Comparison of ENCODE assay signal across 18 mouse cellular contexts in the genomic region with DNA sequence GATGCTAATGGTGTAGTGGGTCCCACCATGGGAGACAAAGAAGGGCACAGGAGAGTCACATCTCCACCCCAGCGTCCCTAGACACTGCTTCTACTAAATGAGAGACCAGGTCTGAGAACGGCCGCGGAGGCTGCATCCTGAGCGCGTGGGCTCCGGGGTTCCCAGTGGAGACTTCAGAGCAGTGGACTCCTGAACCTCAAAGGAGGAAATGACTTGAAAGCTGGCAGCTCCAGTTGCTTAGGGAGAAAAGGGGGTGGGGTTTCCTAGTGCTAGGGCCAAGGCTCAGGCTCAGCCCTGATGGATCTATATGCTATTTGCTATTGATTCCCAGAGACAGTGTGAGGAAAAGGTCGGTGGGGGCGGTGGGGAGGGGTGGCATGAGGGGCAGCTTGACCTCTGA.
DNase-seq lines count a peak whose midpoint lies in the region; ATAC-seq lines count a peak whose summit lies in the region.
"Had no signal": no experiment of that assay in that cellular context is flagged by ENCODE, and none has a peak within 500 bp of the region (broad histone marks: within the 10 kb centered on the region; RNA-seq: fewer than 3 reads in every experiment).

No protein-coding gene starts in this region.

- DNase-seq in kidney, adult 11 months = peak; percentile 27
- no peak for DNase-seq in kidney, adult 18-20 months
- peak; percentile 53 for DNase-seq in embryo, embryonic 10 days (ENCODE audit: low spot score)
- peak; percentile 43 for DNase-seq in kidney, postnatal 10 days
- no peak for DNase-seq in right cerebral cortex, postnatal 25 days
- DNase-seq in layer of hippocampus, postnatal 10 days (ENCODE audit: low spot score in 2 of 2) = no peak
- no peak for DNase-seq in layer of hippocampus, postnatal 14 days (ENCODE audit: low spot score in 2 of 2)
- DNase-seq: adrenal gland, postnatal 14 days; B cell, adult 2 months; cerebellum, adult 8-10 months; thymus, postnatal 14 days had no signal

- H3K4me1 ChIP-seq in intestine, embryonic 15.5 days (replicated peaks) = peaks cover 12% of the 10 kb centered on the region; the same call in 1 of the 2 replicates

- H3K4me3 ChIP-seq in intestine, embryonic 15.5 days (replicated peaks) = no peak overlapping the region
- H3K4me3 ChIP-seq: erythroblast, embryonic 14.5 days; heart, embryonic 12.5 days; liver, embryonic 12.5 days had no signal

- peaks cover 3% of the 10 kb centered on the region for H3K36me3 ChIP-seq in intestine, embryonic 15.5 days

- H3K9me3 ChIP-seq in intestine, embryonic 15.5 days = no peaks in the 10 kb centered on the region
- H3K9me3 ChIP-seq: heart, embryonic 12.5 days; liver, embryonic 12.5 days had no signal

- H3K27me3 ChIP-seq in intestine, embryonic 15.5 days (replicated peaks) = no peaks in the 10 kb centered on the region
- H3K27me3 ChIP-seq: liver, embryonic 12.5 days had no signal

- H3K9ac ChIP-seq in intestine, embryonic 15.5 days = no peak overlapping the region
- H3K9ac ChIP-seq: heart, embryonic 12.5 days; liver, embryonic 12.5 days had no signal

- WGBS in intestine, embryonic 15.5 days = 51% methylated on average over 9 of the region's 9 CpGs

- H3K4me2 ChIP-seq in intestine, embryonic 15.5 days (replicated peaks) = no peak overlapping the region
- H3K4me2 ChIP-seq: heart, embryonic 12.5 days; liver, embryonic 12.5 days had no signal

- ATAC-seq in intestine, embryonic 15.5 days = peak; percentile 82
- ATAC-seq: forebrain, embryonic 14.5 days; inflammation-experienced regulatory T-cells, adult 6 months; liver, embryonic 12.5 days; midbrain, embryonic 16.5 days had no signal

- no peak overlapping the region for H3K27ac ChIP-seq in intestine, embryonic 15.5 days
- H3K27ac ChIP-seq: liver, embryonic 12.5 days had no signal

Comparison
In these comparisons a context has a peak if more than half of its experiments do, and no peak if none do; other contexts are left out.
1. DNase-seq: peak in kidney, adult 11 months (single experiment), embryo, embryonic 10 days (single experiment) and kidney, postnatal 10 days (single experiment); none in kidney, adult 18-20 months (single experiment), right cerebral cortex, postnatal 25 days (single experiment), layer of hippocampus, postnatal 10 days (0 of 2) and layer of hippocampus, postnatal 14 days (0 of 2).